Mouse (Mus musculus): Measurements from ENCODE around the gene Nrg4. TPM values are rescaled to one million over a fixed set of nuclear protein-coding genes. Genes with fewer than 3 reads are reported as not detected.
A peak's percentile ranks its signal among the peaks of the same experiment; 100 is the strongest.

Nrg4 gene
- polyA plus RNA-seq, 1 experiment from 2014 or later: 1.1 TPM

- Histone ChIP-seq H3K27me3 (replicated peaks) (no peaks in the 10 kb centered on the region), H3K4me1 (no peaks in the 10 kb centered on the region), H3K9ac (no peak overlapping the region), H3K27ac (no peak overlapping the region), H3K4me3 (replicated peaks) (no peak overlapping the region), H3K4me2 (no peak overlapping the region), H3K9me3 (no peaks in the 10 kb centered on the region), H3K36me3 (no peaks in the 10 kb centered on the region)
- WGBS: 56% methylated on average over 12 of the region's 12 CpGs
- ATAC-seq (ENCODE audit: insufficient read depth, low FRiP score, low read depth): no peak
Observed at GRCm38 (mm10) chr9:55313619-55314261, 12.9 kb downstream of the Nrg4 start.

- Histone ChIP-seq H3K27ac (no peak overlapping the region), H3K4me3 (replicated peaks) (no peak overlapping the region), H3K9me3 (no peaks in the 10 kb centered on the region), H3K36me3 (no peaks in the 10 kb centered on the region), H3K27me3 (replicated peaks) (no peaks in the 10 kb centered on the region), H3K9ac (no peak overlapping the region), H3K4me2 (no peak overlapping the region), H3K4me1 (no peaks in the 10 kb centered on the region)
- peak; percentile 31; the same call in 1 of the 2 replicates for ATAC-seq (ENCODE audit: insufficient read depth, low FRiP score, low read depth)
- 10% methylated on average over 5 of the region's 5 CpGs for WGBS
Observed at GRCm38 (mm10) chr9:55311560-55311959, 15.1 kb downstream of the Nrg4 start.

- Histone ChIP-seq H3K9me3 (no peaks in the 10 kb centered on the region), H3K36me3 (no peaks in the 10 kb centered on the region), H3K4me2 (no peak overlapping the region), H3K4me3 (replicated peaks) (no peak overlapping the region), H3K9ac (no peak overlapping the region), H3K27me3 (replicated peaks) (no peaks in the 10 kb centered on the region), H3K27ac (no peak overlapping the region), H3K4me1 (no peaks in the 10 kb centered on the region)
- no peak for ATAC-seq (ENCODE audit: insufficient read depth, low FRiP score, low read depth)
- 80% methylated on average over 5 of the region's 5 CpGs for WGBS
Observed at GRCm38 (mm10) chr9:55308455-55308854, 18.2 kb downstream of the Nrg4 start.

- Histone ChIP-seq H3K27me3 (replicated peaks) (no peaks in the 10 kb centered on the region), H3K36me3 (no peaks in the 10 kb centered on the region), H3K4me2 (no peak overlapping the region), H3K9me3 (no peaks in the 10 kb centered on the region), H3K4me3 (replicated peaks) (no peak overlapping the region), H3K4me1 (no peaks in the 10 kb centered on the region), H3K9ac (no peak overlapping the region), H3K27ac (no peak overlapping the region)
- no peak for ATAC-seq (ENCODE audit: insufficient read depth, low FRiP score, low read depth)
- 55% methylated on average over 5 of the region's 5 CpGs for WGBS
Observed at GRCm38 (mm10) chr9:55307557-55307956, 19.1 kb downstream of the Nrg4 start.

GRCm38 (mm10) chr9:55307066-55307465, 19.6 kb downstream of the Nrg4 start:
- Histone ChIP-seq H3K4me3 (replicated peaks) (no peak overlapping the region), H3K27me3 (replicated peaks) (no peaks in the 10 kb centered on the region), H3K4me1 (no peaks in the 10 kb centered on the region), H3K4me2 (no peak overlapping the region), H3K36me3 (no peaks in the 10 kb centered on the region), H3K27ac (no peak overlapping the region), H3K9me3 (no peaks in the 10 kb centered on the region), H3K9ac (no peak overlapping the region)
- no peak for ATAC-seq (ENCODE audit: insufficient read depth, low FRiP score, low read depth)
- WGBS: 26% methylated on average over 2 of the region's 2 CpGs

GRCm38 (mm10) chr9:55296221-55296620, 30.4 kb downstream of the Nrg4 start:
- Histone ChIP-seq H3K4me2 (no peak overlapping the region), H3K9me3 (no peaks in the 10 kb centered on the region), H3K36me3 (no peaks in the 10 kb centered on the region), H3K4me3 (replicated peaks) (no peak overlapping the region), H3K27ac (no peak overlapping the region), H3K27me3 (replicated peaks) (no peaks in the 10 kb centered on the region), H3K4me1 (no peaks in the 10 kb centered on the region), H3K9ac (no peak overlapping the region)
- ATAC-seq (ENCODE audit: insufficient read depth, low FRiP score, low read depth): no peak
- WGBS: 50% methylated on average over 2 of the region's 2 CpGs

- Histone ChIP-seq H3K9ac (no peak overlapping the region), H3K9me3 (no peaks in the 10 kb centered on the region), H3K27ac (no peak overlapping the region), H3K27me3 (replicated peaks) (no peaks in the 10 kb centered on the region), H3K4me2 (no peak overlapping the region), H3K4me1 (no peaks in the 10 kb centered on the region), H3K36me3 (no peaks in the 10 kb centered on the region), H3K4me3 (replicated peaks) (no peak overlapping the region)
- WGBS: 94% methylated on average over 4 of the region's 4 CpGs
- ATAC-seq (ENCODE audit: insufficient read depth, low FRiP score, low read depth): no peak
Observed at GRCm38 (mm10) chr9:55291966-55292365, 34.7 kb downstream of the Nrg4 start.

- Histone ChIP-seq H3K4me1 (no peaks in the 10 kb centered on the region), H3K9me3 (no peaks in the 10 kb centered on the region), H3K4me2 (no peak overlapping the region), H3K4me3 (replicated peaks) (no peak overlapping the region), H3K9ac (no peak overlapping the region), H3K27me3 (replicated peaks) (no peaks in the 10 kb centered on the region), H3K36me3 (no peaks in the 10 kb centered on the region), H3K27ac (no peak overlapping the region)
- WGBS: 30% methylated on average over 3 of the region's 3 CpGs
- no peak for ATAC-seq (ENCODE audit: insufficient read depth, low FRiP score, low read depth)
Observed at GRCm38 (mm10) chr9:55289475-55290198, 37.0 kb downstream of the Nrg4 start.

- Histone ChIP-seq H3K36me3 (no peaks in the 10 kb centered on the region), H3K9ac (no peak overlapping the region), H3K4me2 (no peak overlapping the region), H3K4me1 (no peaks in the 10 kb centered on the region), H3K27me3 (replicated peaks) (no peaks in the 10 kb centered on the region), H3K9me3 (no peaks in the 10 kb centered on the region), H3K27ac (no peak overlapping the region), H3K4me3 (replicated peaks) (no peak overlapping the region)
- no peak for ATAC-seq (ENCODE audit: insufficient read depth, low FRiP score, low read depth)
- 74% methylated on average over 3 of the region's 3 CpGs for WGBS
Observed at GRCm38 (mm10) chr9:55285197-55285596, 41.4 kb downstream of the Nrg4 start.

GRCm38 (mm10) chr9:55283516-55283915, 43.1 kb downstream of the Nrg4 start:
- 3% methylated on average over 14 of the region's 14 CpGs for WGBS
- Histone ChIP-seq H3K4me2 (peak overlapping the region; percentile 37; the same call in 1 of the 2 replicates), H3K36me3 (no peaks in the 10 kb centered on the region), H3K4me1 (no peaks in the 10 kb centered on the region), H3K4me3 (replicated peaks) (no peak overlapping the region), H3K9ac (no peak overlapping the region), H3K27me3 (replicated peaks) (no peaks in the 10 kb centered on the region), H3K9me3 (no peaks in the 10 kb centered on the region), H3K27ac (no peak overlapping the region)
- ATAC-seq (ENCODE audit: insufficient read depth, low FRiP score, low read depth): no peak

- Histone ChIP-seq H3K9ac (no peak overlapping the region), H3K9me3 (no peaks in the 10 kb centered on the region), H3K4me1 (no peaks in the 10 kb centered on the region), H3K36me3 (no peaks in the 10 kb centered on the region), H3K27ac (no peak overlapping the region), H3K4me3 (replicated peaks) (no peak overlapping the region), H3K27me3 (replicated peaks) (no peaks in the 10 kb centered on the region), H3K4me2 (no peak overlapping the region)
- 78% methylated on average over 8 of the region's 8 CpGs for WGBS
- ATAC-seq (ENCODE audit: insufficient read depth, low FRiP score, low read depth): no peak
Observed at GRCm38 (mm10) chr9:55279114-55279825, 47.4 kb downstream of the Nrg4 start.

GRCm38 (mm10) chr9:55277562-55277961, 49.1 kb downstream of the Nrg4 start:
- ATAC-seq (ENCODE audit: insufficient read depth, low FRiP score, low read depth): no peak
- Histone ChIP-seq H3K27ac (no peak overlapping the region), H3K4me1 (no peaks in the 10 kb centered on the region), H3K9me3 (no peaks in the 10 kb centered on the region), H3K36me3 (no peaks in the 10 kb centered on the region), H3K4me2 (no peak overlapping the region), H3K27me3 (replicated peaks) (no peaks in the 10 kb centered on the region), H3K4me3 (replicated peaks) (no peak overlapping the region), H3K9ac (no peak overlapping the region)
- 54% methylated on average over 4 of the region's 4 CpGs for WGBS
